Mouse (Mus musculus) thymus, adult 18-20 months (tissue): ENCODE data around the gene Flrt1.
"Not testable (repeated sequence)": the region's sequence is repeated elsewhere in the genome, so short reads cannot be mapped to it uniquely, and the experiment has no call there.

Experiments used
- DNase-seq, 2 experiments: peaks; one replicate each; pipeline ENCODE4 v3.0.0; 2022; ENCODE audit warnings: mixed read lengths in 2 of 2

Flrt1 gene

GRCm38 (mm10) chr19:7067344-7068050, 38.0 kb downstream of the Flrt1 start:
- peak in 1 of 2 experiments; percentile 28 for DNase-seq

GRCm38 (mm10) chr19:7066828-7067342, 38.6 kb downstream of the Flrt1 start:
- no peak for DNase-seq

GRCm38 (mm10) chr19:7066034-7066827, 39.3 kb downstream of the Flrt1 start:
- peak; percentile 75 to 82 for DNase-seq

GRCm38 (mm10) chr19:7064571-7064970, 41.0 kb downstream of the Flrt1 start:
- peak; percentile 61 to 67 for DNase-seq

- no peak for DNase-seq
Observed at GRCm38 (mm10) chr19:7062916-7063315, 42.6 kb downstream of the Flrt1 start.

- DNase-seq = no peak
Observed at GRCm38 (mm10) chr19:7062110-7062509, 43.4 kb downstream of the Flrt1 start.

GRCm38 (mm10) chr19:7058541-7058940, 47.0 kb downstream of the Flrt1 start:
- DNase-seq = no peak

GRCm38 (mm10) chr19:7057722-7058207, 47.8 kb downstream of the Flrt1 start:
- DNase-seq = peak; percentile 51 to 57

GRCm38 (mm10) chr19:7057126-7057721, 48.3 kb downstream of the Flrt1 start:
- DNase-seq = peak in 1 of 2 experiments; percentile 23

- peak; percentile 66 to 67 for DNase-seq
Observed at GRCm38 (mm10) chr19:7056248-7057087, 49.1 kb downstream of the Flrt1 start, which contains the start of gene Macrod1. Gene Macrod1, plus strand, starts transcription at chr19:7056810.

- no peak for DNase-seq
Observed at GRCm38 (mm10) chr19:7055173-7055572, 50.4 kb downstream of the Flrt1 start.

GRCm38 (mm10) chr19:7054772-7055171, 50.8 kb downstream of the Flrt1 start:
- no peak for DNase-seq

GRCm38 (mm10) chr19:7053382-7053781, 52.1 kb downstream of the Flrt1 start:
- not testable (repeated sequence) for DNase-seq

GRCm38 (mm10) chr19:7044706-7045105, 60.8 kb downstream of the Flrt1 start:
- no peak for DNase-seq

- DNase-seq = no peak
Observed at GRCm38 (mm10) chr19:7044279-7044678, 61.2 kb downstream of the Flrt1 start.
